Mouse (Mus musculus) erythroblast, embryonic 14.5 days (primary cell): ENCODE measurements around the gene Mrpl16. TPM values are rescaled to one million over a fixed set of nuclear protein-coding genes. Genes with fewer than 3 reads are reported as not detected.

Experiments
- H3K27me3 ChIP-seq: 2 replicates; pipeline ENCODE4 v1.6.1; 2012; ENCODE audit warnings: inconsistent platforms; ENCODE audit not compliant: control insufficient read depth
- H3K36me3 ChIP-seq: 2 replicates; pipeline ENCODE4 v1.6.1; 2012; ENCODE audit warnings: mild to moderate bottlenecking, inconsistent platforms; ENCODE audit not compliant: control insufficient read depth
- H3K4me1 ChIP-seq: 2 replicates; pipeline ENCODE4 v1.6.1; 2012; ENCODE audit warnings: inconsistent platforms; ENCODE audit not compliant: control insufficient read depth
- H3K4me3 ChIP-seq: replicated peaks from 2 replicates; pipeline ENCODE3; 2012; ENCODE audit warnings: moderate library complexity, mild to moderate bottlenecking, inconsistent platforms
- H3K9me3 ChIP-seq: 2 replicates; pipeline ENCODE4 v1.6.1; 2012; ENCODE audit warnings: low read length, inconsistent platforms, mixed read lengths; ENCODE audit not compliant: control insufficient read depth
- GATA1 ChIP-seq: IDR thresholded peaks from 2 replicates; pipeline ENCODE4 v1.6.1; 2012; ENCODE audit warnings: low read length, inconsistent platforms, mixed read lengths
- TAL1 ChIP-seq: IDR thresholded peaks from 3 replicates; pipeline ENCODE4 v1.6.1; 2012; ENCODE audit warnings: low read length, inconsistent platforms, mixed read lengths
- polyA plus RNA-seq: library from polyadenylated mRNA; stranded (reverse); fragments of >175 nt; gene quantifications from 2 replicates; pipeline ENCODE4 v1.2.3, GENCODE M21; 2012

The Mrpl16 gene
- polyA plus RNA-seq, 1 experiment, result 1.5 TPM

DNA sequence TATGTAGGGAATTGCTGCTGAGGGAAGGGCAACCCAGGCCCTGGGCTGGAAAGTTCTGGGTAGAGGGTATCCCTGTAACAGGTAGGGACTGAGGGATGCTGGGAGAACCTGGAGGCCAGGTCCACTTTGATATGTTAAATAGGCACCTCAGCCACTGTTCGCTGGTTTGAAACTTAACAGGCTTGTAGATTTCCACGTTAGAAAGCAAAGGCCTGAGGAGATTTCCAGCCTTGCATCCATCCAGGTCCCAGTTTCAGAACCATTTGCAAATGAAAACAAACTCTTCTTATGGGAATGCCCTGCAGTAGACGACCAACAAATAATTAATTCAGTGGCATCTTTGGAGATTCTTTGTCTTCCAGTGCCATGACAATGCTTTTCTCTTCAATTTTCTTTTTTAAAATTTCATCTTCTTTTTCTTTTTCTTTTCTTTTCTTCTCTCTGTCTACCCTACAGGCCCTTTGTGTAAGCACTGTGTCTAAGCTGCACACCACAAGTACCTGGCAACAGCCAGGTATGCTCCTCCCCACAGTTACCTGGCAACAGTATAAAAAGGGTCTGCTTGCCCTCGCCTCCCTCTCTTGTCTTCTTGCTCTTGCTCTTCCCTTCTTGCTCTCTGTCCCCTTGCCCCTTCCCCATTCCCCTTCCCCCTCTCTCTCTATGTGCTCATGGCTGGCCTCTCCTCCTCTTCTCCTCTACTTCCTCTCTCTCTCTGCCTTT, 53.3 kb downstream of the Mrpl16 start:
- no peaks in the 10 kb centered on the region for H3K9me3 ChIP-seq
- H3K36me3 ChIP-seq, result no peaks in the 10 kb centered on the region
- H3K4me3 ChIP-seq, result no peak overlapping the region
- no peaks in the 10 kb centered on the region for H3K4me1 ChIP-seq
- H3K27me3 ChIP-seq, result peaks cover 23% of the 10 kb centered on the region
- TF ChIP-seq GATA1 (no peak), TAL1 (no peak)

Other genes starting within 250 kb of the Mrpl16 start
- not detected in 2 replicates for gene Ms4a4d, start 233.6 kb upstream of the Mrpl16 start, polyA plus RNA-seq
- gene Ms4a6d, start 165.5 kb upstream of the Mrpl16 start, polyA plus RNA-seq, result not detected in 2 replicates
- gene Ms4a2, start 146.7 kb upstream of the Mrpl16 start, polyA plus RNA-seq, result 0.01 and 0.05 TPM in 2 replicates
- gene Ms4a3, start 129.5 kb upstream of the Mrpl16 start, polyA plus RNA-seq, result 0.06 TPM in 1 of 2 replicates, not detected in the other
- not detected in 2 replicates for gene Oosp2, start 109.8 kb upstream of the Mrpl16 start, polyA plus RNA-seq
- gene Oosp1, start 79.2 kb upstream of the Mrpl16 start, polyA plus RNA-seq, result not detected in 2 replicates
- gene Oosp3, start 73.3 kb upstream of the Mrpl16 start, polyA plus RNA-seq, result not detected in 2 replicates
- gene Gif, start 22.8 kb upstream of the Mrpl16 start, polyA plus RNA-seq, result not detected in 2 replicates
- not detected in 2 replicates for gene Stx3, start 49.0 kb downstream of the Mrpl16 start, polyA plus RNA-seq
- gene Olfr1417, start 68.8 kb downstream of the Mrpl16 start, polyA plus RNA-seq, result not detected in 2 replicates
- not detected in 2 replicates for gene Olfr1418, start 90.7 kb downstream of the Mrpl16 start, polyA plus RNA-seq
- not detected in 2 replicates for gene Olfr1419, start 104.7 kb downstream of the Mrpl16 start, polyA plus RNA-seq
- not detected in 2 replicates for gene Olfr1420, start 116.2 kb downstream of the Mrpl16 start, polyA plus RNA-seq
- gene Patl1, start 142.0 kb downstream of the Mrpl16 start, polyA plus RNA-seq, result 0.16 and 0.23 TPM in 2 replicates
- gene Osbp, start 195.6 kb downstream of the Mrpl16 start, polyA plus RNA-seq, result 0.53 and 0.59 TPM in 2 replicates